Mouse (Mus musculus) heart, embryonic 10.5 days (tissue): ENCODE data around the gene Pde9a. TPM values are rescaled to one million over a fixed set of nuclear protein-coding genes. Genes with fewer than 3 reads are reported as not detected.

ENCODE experiments used
- DNase-seq: peaks from one replicate; pipeline ENCODE4 v3.0.0-alpha.2; 2017; ENCODE audit warnings: low spot score
- H3K27ac ChIP-seq: fragments of 300-500 bp; sonication (generic); 2 replicates; pipeline ENCODE4 v1.5.1; 2016; ENCODE audit warnings: mild to moderate bottlenecking
- H3K27me3 ChIP-seq: fragments of 300-500 bp; sonication (generic); 2 replicates; pipeline ENCODE4 v1.6.1; 2016; ENCODE audit warnings: mild to moderate bottlenecking; ENCODE audit not compliant: poor library complexity, insufficient read depth, severe bottlenecking
- H3K36me3 ChIP-seq: fragments of 300-500 bp; sonication (generic); 2 replicates; pipeline ENCODE4 v1.6.1; 2016; ENCODE audit warnings: mild to moderate bottlenecking, moderate library complexity
- H3K4me1 ChIP-seq: fragments of 300-500 bp; sonication (generic); 2 replicates; pipeline ENCODE4 v1.6.1; 2016; ENCODE audit warnings: mild to moderate bottlenecking
- H3K4me3 ChIP-seq: fragments of 300-500 bp; sonication (generic); 2 replicates; pipeline ENCODE4 v1.5.1; 2016; ENCODE audit warnings: mild to moderate bottlenecking, moderate library complexity
- H3K9me3 ChIP-seq: fragments of 300-500 bp; sonication (generic); 2 replicates; pipeline ENCODE4 v1.6.1; 2016; ENCODE audit warnings: mild to moderate bottlenecking, moderate library complexity
- WGBS: fragments of 180-500 bp; shearing (Covaris S2); methylation state at CpG from one replicate; pipeline ENCODE4 v1.1.7; 2016; 5-methylcytosine and 5-hydroxymethylcytosine counted together
- polyA plus RNA-seq: library from polyadenylated mRNA; unstranded; fragments of >200 nt; fragmentation: Nextera tagmentation; extraction: Ambion mirVana; gene quantifications from 2 replicates; pipeline ENCODE4 v1.2.1, GENCODE M21; 2016

Pde9a gene
- polyA plus RNA-seq, 1 experiment from 2014 or later, result 14.4 TPM

DNA sequence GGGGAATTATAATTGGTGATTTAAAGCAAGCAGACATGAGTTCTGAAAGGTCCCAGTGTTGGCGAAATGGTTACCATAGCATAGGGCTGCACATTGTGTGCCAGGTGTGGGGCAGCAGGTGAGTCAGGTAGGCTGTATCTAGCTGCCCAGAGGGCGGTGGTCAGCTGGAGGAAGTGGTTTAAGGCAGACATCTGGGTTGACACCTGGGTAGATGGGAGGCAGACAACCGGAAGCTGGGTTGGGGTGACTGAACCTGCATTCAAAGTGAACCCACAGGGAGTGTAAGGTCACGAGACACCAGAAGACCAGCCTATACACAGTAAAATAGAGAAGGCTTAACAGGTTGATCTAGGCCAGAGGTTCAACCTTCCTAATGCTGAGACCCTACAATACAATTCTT, 54.0 kb downstream of the Pde9a start:
- H3K27ac ChIP-seq, result no peak overlapping the region
- H3K4me1 ChIP-seq, result peaks cover 28% of the 10 kb centered on the region
- H3K27me3 ChIP-seq, result no peaks in the 10 kb centered on the region
- no peaks in the 10 kb centered on the region for H3K36me3 ChIP-seq
- DNase-seq, result no peak
- no peaks in the 10 kb centered on the region for H3K9me3 ChIP-seq
- no peak overlapping the region for H3K4me3 ChIP-seq
- 90% methylated on average over 4 of the region's 4 CpGs for WGBS

DNA sequence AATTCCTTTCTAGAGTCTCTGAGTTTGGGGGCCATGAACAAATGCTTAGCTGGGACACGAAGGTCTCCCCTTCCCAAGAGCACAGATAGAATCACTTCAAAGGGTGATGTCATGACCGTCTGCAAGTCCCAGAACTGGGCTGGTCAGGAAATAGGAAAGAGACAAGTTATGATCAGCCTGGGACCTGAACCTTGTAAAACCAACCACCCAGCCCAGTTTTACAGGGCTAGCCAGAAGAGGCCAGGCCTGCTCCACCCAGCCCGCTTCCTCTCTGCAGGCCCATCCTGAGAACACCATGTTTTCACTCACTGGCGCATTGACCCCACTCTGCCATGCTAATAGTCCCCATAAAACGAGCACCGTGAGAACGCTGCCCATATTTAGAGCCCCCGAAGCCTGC, 56.5 kb downstream of the Pde9a start:
- H3K36me3 ChIP-seq, result peaks cover 4% of the 10 kb centered on the region; the same call in 1 of the 2 replicates
- H3K4me3 ChIP-seq, result no peak overlapping the region
- H3K9me3 ChIP-seq, result no peaks in the 10 kb centered on the region
- no peak for DNase-seq
- H3K27ac ChIP-seq, result peak overlapping the region; percentile 73
- H3K27me3 ChIP-seq, result no peaks in the 10 kb centered on the region
- whole genome bisulfite sequencing, result 30% methylated on average over 8 of the region's 8 CpGs
- H3K4me1 ChIP-seq, result peaks cover 39% of the 10 kb centered on the region

GRCm38 (mm10) chr17:31444251-31444650, 58.2 kb downstream of the Pde9a start:
- WGBS, result 66% methylated on average over 7 of the region's 7 CpGs
- Histone ChIP-seq H3K4me1 (peaks cover 39% of the 10 kb centered on the region), H3K9me3 (no peaks in the 10 kb centered on the region), H3K27ac (peak overlapping the region; percentile 59), H3K27me3 (no peaks in the 10 kb centered on the region), H3K4me3 (no peak overlapping the region), H3K36me3 (peaks cover 5% of the 10 kb centered on the region; the same call in 1 of the 2 replicates)
- no peak for DNase-seq

DNA sequence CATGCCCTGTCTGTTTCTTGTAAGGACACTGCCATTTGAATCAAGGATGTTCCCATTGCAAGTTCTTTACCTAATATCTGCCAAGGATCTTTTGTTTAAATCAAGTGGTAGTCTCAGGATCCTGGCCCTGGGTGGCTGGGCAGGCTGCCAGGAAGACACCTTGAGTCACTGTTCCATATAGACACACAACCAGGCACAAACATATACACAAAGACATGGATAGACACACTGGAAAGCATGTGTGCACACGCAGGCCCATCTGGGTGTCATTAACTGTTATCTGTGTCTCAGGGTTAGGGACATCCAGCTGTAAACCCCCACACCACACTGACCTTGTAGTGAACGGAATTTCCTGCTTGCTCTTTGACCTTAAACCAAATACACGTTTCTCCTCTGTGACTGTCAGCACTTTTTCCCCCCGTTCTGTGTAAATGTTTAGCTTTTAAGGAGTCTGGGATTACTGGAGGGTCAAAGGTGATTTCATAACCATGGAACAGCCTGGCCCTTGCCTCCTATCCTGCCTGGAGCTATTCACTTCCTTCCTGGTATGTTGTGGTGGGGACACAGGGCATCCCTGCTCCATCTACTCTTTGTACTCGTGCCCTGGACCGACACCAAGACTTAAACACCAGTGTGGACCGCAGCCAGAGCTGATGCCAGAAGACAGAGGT, 59.2 kb downstream of the Pde9a start:
- Histone ChIP-seq H3K4me1 (peaks cover 41% of the 10 kb centered on the region), H3K9me3 (no peaks in the 10 kb centered on the region), H3K27ac (0 out of 2 replicates have a peak overlapping the region, but pooled peaks have one; percentile 47), H3K36me3 (peaks cover 5% of the 10 kb centered on the region; the same call in 1 of the 2 replicates), H3K4me3 (no peak overlapping the region), H3K27me3 (no peaks in the 10 kb centered on the region)
- WGBS, result 46% methylated on average over 7 of the region's 7 CpGs
- DNase-seq, result no peak

DNA sequence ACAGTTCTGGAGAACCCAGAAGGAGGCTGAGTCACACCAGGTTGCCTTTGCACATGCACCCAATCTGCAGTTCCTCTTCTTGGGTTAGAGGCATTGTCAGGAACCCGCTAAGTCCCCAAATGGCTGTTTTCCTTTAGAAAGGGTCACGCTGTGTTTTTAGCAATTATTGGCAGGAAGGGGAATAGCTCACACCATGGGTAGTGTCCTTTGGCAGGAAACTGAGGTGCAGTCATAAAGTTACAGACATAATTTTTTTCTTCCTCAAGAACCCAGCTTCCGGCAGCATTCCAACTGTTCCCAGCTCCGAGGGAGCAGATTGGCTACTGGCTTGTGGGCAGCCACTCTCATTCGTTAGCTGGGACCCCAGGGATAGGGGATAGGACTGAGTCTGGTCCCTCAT, 61.8 kb downstream of the Pde9a start:
- peaks cover 5% of the 10 kb centered on the region; the same call in 1 of the 2 replicates for H3K36me3 ChIP-seq
- H3K9me3 ChIP-seq, result no peaks in the 10 kb centered on the region
- H3K4me1 ChIP-seq, result peaks cover 42% of the 10 kb centered on the region
- no peaks in the 10 kb centered on the region for H3K27me3 ChIP-seq
- DNase-seq, result no peak
- no peak overlapping the region for H3K4me3 ChIP-seq
- H3K27ac ChIP-seq, result no peak overlapping the region
- 75% methylated on average over 5 of the region's 5 CpGs for WGBS

GRCm38 (mm10) chr17:31448519-31448918, 62.5 kb downstream of the Pde9a start:
- WGBS, result 56% methylated on average over 1 of the region's 1 CpGs
- no peak overlapping the region for H3K27ac ChIP-seq
- peaks cover 40% of the 10 kb centered on the region for H3K4me1 ChIP-seq
- no peaks in the 10 kb centered on the region for H3K9me3 ChIP-seq
- H3K36me3 ChIP-seq, result peaks cover 5% of the 10 kb centered on the region; the same call in 1 of the 2 replicates
- no peak for DNase-seq
- H3K27me3 ChIP-seq, result no peaks in the 10 kb centered on the region
- H3K4me3 ChIP-seq, result no peak overlapping the region

GRCm38 (mm10) chr17:31450206-31450605, 64.2 kb downstream of the Pde9a start:
- peak overlapping the region; percentile 52; the same call in 1 of the 2 replicates for H3K27ac ChIP-seq
- H3K9me3 ChIP-seq, result no peaks in the 10 kb centered on the region
- 70% methylated on average over 3 of the region's 3 CpGs for WGBS
- no peaks in the 10 kb centered on the region for H3K27me3 ChIP-seq
- no peak for DNase-seq
- no peak overlapping the region for H3K4me3 ChIP-seq
- peaks cover 26% of the 10 kb centered on the region for H3K4me1 ChIP-seq
- peaks cover 5% of the 10 kb centered on the region; the same call in 1 of the 2 replicates for H3K36me3 ChIP-seq

DNA sequence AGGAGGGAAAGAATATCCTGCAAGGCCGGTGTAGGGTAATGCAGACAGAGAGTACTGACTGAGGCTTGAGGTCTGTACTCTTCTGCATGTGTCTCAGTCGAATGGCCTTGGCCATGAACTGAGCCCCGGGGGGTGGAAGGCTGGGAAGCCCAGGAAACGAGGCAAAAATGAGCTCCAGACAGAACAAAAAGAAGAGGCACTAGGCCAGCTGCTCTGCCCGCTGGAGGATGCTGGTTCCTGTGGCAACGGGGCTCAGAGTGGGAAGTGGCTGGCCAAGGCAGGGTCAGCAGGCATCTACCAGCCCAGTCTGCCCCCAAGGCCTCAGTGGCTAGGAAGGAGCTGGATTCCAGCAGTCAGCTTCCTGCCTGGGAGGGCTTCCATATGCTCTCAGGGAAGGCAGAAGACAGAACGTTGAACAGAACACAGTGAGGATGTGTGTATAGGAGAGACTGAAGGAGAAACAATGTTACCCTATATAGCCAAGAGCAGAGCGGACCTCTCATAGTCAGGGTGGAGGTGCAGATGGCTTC, 65.2 kb downstream of the Pde9a start:
- Histone ChIP-seq H3K4me1 (peaks cover 20% of the 10 kb centered on the region), H3K27ac (0 out of 2 replicates have a peak overlapping the region, but pooled peaks have one; percentile 49), H3K9me3 (no peaks in the 10 kb centered on the region), H3K4me3 (no peak overlapping the region), H3K36me3 (peaks cover 5% of the 10 kb centered on the region; the same call in 1 of the 2 replicates), H3K27me3 (no peaks in the 10 kb centered on the region)
- WGBS, result 62% methylated on average over 8 of the region's 8 CpGs
- no peak for DNase-seq

DNA sequence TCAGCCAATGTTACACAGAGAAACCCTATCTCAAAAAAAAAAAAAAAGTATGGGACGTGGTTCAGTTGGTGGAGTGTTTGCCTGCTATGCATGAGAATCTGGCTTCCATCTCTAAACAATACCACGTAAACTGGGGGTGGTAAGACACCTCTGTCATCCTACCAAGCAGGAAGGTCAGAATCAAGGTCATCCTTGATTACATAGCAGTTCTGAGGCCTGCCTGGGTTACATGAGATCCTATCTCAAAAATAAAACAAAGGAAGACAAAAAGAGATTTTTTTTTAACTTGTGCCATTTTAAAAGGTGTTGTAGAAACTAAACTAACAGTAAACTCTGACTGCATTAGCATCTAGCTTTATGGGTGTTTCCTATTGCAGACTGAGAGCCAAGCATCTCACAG, 66.8 kb downstream of the Pde9a start:
- Histone ChIP-seq H3K27me3 (no peaks in the 10 kb centered on the region), H3K36me3 (no peaks in the 10 kb centered on the region), H3K4me3 (no peak overlapping the region), H3K9me3 (no peaks in the 10 kb centered on the region), H3K27ac (peak overlapping the region; percentile 56; the same call in 1 of the 2 replicates), H3K4me1 (peaks cover 31% of the 10 kb centered on the region)
- 53% methylated on average over 2 of the region's 2 CpGs for WGBS
- DNase-seq, result no peak

DNA sequence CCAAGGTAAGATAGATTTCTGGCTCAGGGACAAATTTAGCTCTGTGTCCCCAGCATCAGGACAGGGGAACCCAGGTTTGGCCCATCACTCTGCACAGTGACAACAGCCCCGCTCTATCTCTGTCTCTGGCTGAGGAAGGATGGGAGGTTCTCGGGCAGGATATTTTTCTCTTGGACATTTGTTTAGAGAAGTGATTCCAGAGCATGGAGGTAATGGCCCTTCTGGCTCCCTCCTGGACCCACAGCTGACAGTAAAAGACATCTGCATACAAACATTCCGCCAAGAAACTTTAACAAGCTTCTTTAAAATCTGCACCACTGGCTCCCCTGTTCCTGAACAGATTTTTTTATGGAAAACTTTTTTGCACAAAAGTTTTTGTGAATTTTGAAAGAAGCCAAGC, 67.5 kb downstream of the Pde9a start:
- Histone ChIP-seq H3K9me3 (no peaks in the 10 kb centered on the region), H3K27ac (peak overlapping the region; percentile 56; the same call in 1 of the 2 replicates), H3K4me3 (no peak overlapping the region), H3K36me3 (no peaks in the 10 kb centered on the region), H3K27me3 (no peaks in the 10 kb centered on the region), H3K4me1 (peaks cover 31% of the 10 kb centered on the region)
- WGBS, result 45% methylated on average over 3 of the region's 3 CpGs
- DNase-seq, result no peak

DNA sequence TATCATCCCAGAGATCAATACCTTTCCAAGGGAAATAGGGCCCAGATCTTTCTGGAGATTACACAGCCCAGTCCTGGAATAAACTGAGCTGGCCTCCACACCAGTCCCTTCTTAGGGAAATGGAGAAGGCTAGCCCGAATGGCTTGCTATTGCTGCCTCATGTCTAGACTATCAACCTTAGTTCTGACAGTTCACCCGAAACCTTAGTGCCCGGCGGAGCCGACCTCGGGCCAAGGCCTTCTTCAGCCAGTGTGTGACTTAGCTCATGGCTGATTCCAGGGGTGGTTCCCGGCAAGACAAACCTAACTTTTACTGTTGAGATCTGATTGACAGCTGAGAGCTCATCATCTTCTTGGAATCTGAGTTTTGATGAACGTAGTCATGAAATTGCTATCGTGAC, 68.0 kb downstream of the Pde9a start:
- 84% methylated on average over 9 of the region's 9 CpGs for WGBS
- H3K36me3 ChIP-seq, result no peaks in the 10 kb centered on the region
- H3K27me3 ChIP-seq, result no peaks in the 10 kb centered on the region
- no peak overlapping the region for H3K4me3 ChIP-seq
- no peaks in the 10 kb centered on the region for H3K9me3 ChIP-seq
- no peak for DNase-seq
- H3K27ac ChIP-seq, result no peak overlapping the region
- peaks cover 31% of the 10 kb centered on the region for H3K4me1 ChIP-seq

- H3K4me3 ChIP-seq, result no peak overlapping the region
- no peak overlapping the region for H3K27ac ChIP-seq
- 65% methylated on average over 18 of the region's 18 CpGs for WGBS
- peaks cover 22% of the 10 kb centered on the region for H3K4me1 ChIP-seq
- H3K9me3 ChIP-seq, result no peaks in the 10 kb centered on the region
- H3K36me3 ChIP-seq, result 0 out of 2 replicates have a peak, but pooled peaks cover 7% of the 10 kb centered on the region
- no peak for DNase-seq
- no peaks in the 10 kb centered on the region for H3K27me3 ChIP-seq
These were observed 70.9 kb downstream of the Pde9a start for GRCm38 (mm10) chr17:31456723-31457567.

DNA sequence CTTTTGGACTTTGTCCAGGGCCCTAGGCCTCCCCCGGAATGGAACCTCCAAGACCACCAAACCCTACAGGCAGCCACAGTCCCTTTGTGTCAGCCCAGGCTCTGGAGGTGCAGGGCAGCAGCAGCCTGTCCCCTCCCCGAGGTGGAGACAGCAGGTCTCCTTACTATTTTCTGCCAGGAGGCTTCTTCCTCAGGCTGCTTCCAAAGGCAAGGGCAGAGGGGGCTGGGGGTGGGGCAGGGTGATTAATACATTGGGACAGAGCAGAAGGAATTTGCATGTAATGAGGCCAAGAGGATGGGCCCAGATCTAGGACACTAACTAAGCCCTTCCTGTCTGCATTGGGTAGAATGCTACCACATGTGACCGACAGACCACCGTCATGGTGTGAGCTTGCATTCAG, 74.4 kb downstream of the Pde9a start:
- H3K36me3 ChIP-seq, result 0 out of 2 replicates have a peak, but pooled peaks cover 12% of the 10 kb centered on the region
- peaks cover 13% of the 10 kb centered on the region for H3K4me1 ChIP-seq
- H3K4me3 ChIP-seq, result no peak overlapping the region
- no peaks in the 10 kb centered on the region for H3K27me3 ChIP-seq
- DNase-seq, result no peak
- no peaks in the 10 kb centered on the region for H3K9me3 ChIP-seq
- WGBS, result 79% methylated on average over 4 of the region's 4 CpGs
- no peak overlapping the region for H3K27ac ChIP-seq
